ENCODE assay signal across 7 mouse cellular contexts in the genomic region with DNA sequence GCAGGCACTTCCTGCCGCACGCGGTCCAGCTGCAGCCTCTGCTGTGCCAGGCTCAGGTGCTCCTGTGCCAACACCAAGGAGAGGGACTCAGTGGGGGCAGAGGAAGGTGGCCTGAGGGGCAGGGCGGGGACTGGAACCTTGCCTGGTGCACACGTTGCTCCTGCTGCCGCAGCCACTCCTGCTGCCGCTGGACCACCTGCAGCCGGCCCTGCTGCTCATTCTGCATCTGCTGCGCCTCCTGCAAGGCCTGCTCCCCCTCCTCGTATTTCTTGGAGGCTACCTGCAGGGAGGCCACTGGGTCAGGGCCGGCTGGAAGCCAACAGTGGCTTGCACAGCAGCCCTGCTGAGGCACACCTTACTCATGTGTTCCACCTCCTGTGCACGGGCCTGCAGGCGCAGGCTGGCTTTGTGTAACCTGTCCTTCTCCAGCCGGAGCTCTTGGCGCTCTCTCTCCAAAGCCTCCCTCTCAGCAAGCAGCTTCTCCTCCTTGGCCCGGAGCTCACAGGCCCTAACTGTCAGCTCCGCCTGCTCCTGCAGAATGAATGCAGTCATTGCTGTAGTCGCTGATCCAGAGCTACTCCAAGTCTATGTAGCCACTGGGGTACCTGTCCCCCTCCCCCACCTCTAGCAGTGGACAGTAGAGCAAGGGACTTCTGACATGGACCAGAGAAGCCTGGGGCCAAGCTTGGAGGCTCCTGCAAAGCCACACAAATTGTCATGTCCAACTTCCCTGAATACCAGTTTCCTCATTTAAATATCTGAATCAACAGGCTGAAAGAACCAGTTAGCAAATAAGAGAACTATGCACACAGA. TPM values are rescaled to one million over a fixed set of nuclear protein-coding genes. Genes with fewer than 3 reads are reported as not detected.
DNase-seq lines count a peak whose midpoint lies in the region; ATAC-seq and TF ChIP-seq lines count a peak whose summit lies in the region.

No protein-coding gene starts in this region.

- DNase-seq in liver, adult 2 months (ENCODE audit: extremely low read depth, low read depth, low spot score), result no peak
- DNase-seq in liver, result no peak
- peak; percentile 75 to 78 for DNase-seq in cerebellum, adult 2 months
- DNase-seq in hindbrain, postnatal 0 days (ENCODE audit: low spot score), result peak; percentile 29
- DNase-seq in urinary bladder, postnatal 25 days (ENCODE audit: low spot score), result no peak
- DNase-seq in gastrocnemius, postnatal 25 days, result no peak

- 0 out of 2 replicates have a peak overlapping the region, but pooled peaks have one; percentile 12 for H3K27ac ChIP-seq in liver, adult 2 months (replicated peaks; ENCODE audit: insufficient read depth, low read depth, low read length)
- H3K27ac ChIP-seq in cerebellum, adult 2 months (ENCODE audit: insufficient read depth, low read length), result peak overlapping the region; percentile 79
- peak overlapping the region; percentile 79 for H3K27ac ChIP-seq in hindbrain, postnatal 0 days
- peak overlapping the region; percentile 45 for H3K27ac ChIP-seq in macrophage

- H3K4me1 ChIP-seq in liver, adult 2 months (ENCODE audit: control insufficient read depth, insufficient read depth, low read length), result no peaks in the 10 kb centered on the region
- peaks cover 46% of the 10 kb centered on the region for H3K4me1 ChIP-seq in cerebellum, adult 2 months (ENCODE audit: control insufficient read depth, insufficient read depth, low read length)
- H3K4me1 ChIP-seq in hindbrain, postnatal 0 days (ENCODE audit: insufficient read depth, low read length), result peaks cover 11% of the 10 kb centered on the region

- TF ChIP-seq CTCF in liver, adult 2 months (IDR thresholded peaks at IDR 0.05; ENCODE audit: low read depth, low read length), result no peak
- TF ChIP-seq CTCF in cerebellum, adult 2 months (IDR thresholded peaks at IDR 0.05; ENCODE audit: borderline replicate concordance, insufficient read depth, low read depth, low read length), result no peak
- no peak for TF ChIP-seq CTCF in hindbrain, postnatal 0 days (IDR thresholded peaks at IDR 0.05; ENCODE audit: low read depth)

- peaks cover 21% of the 10 kb centered on the region; the same call in 1 of the 2 replicates for H3K36me3 ChIP-seq in liver, adult 2 months (ENCODE audit: control insufficient read depth, insufficient read depth, low read length)
- H3K36me3 ChIP-seq in hindbrain, postnatal 0 days (ENCODE audit: insufficient read depth, low read length), result peaks cover 31% of the 10 kb centered on the region; the same call in 1 of the 2 replicates
- peaks cover 14% of the 10 kb centered on the region; the same call in 1 of the 2 replicates for H3K36me3 ChIP-seq in macrophage (ENCODE audit: inconsistent target)

- no peak overlapping the region for H3K4me3 ChIP-seq in liver, adult 2 months (ENCODE audit: insufficient read depth, low read depth, low read length)
- no peak overlapping the region for H3K4me3 ChIP-seq in cerebellum, adult 2 months (replicated peaks; ENCODE audit: insufficient read depth, low read depth, low read length)
- no peak overlapping the region for H3K4me3 ChIP-seq in hindbrain, postnatal 0 days (ENCODE audit: low read length)
- H3K4me3 ChIP-seq in macrophage (ENCODE audit: inconsistent target), result no peak overlapping the region

- WGBS in liver, adult 2 months, result 93% methylated on average over 18 of the region's 18 CpGs
- WGBS in cerebellum, adult 2 months, result 10% methylated on average over 18 of the region's 18 CpGs
- WGBS in hindbrain, postnatal 0 days, result 44% methylated on average over 18 of the region's 18 CpGs
- WGBS in macrophage (ENCODE audit: missing documents), result 93% methylated on average over 15 of the region's 18 CpGs

- no peaks in the 10 kb centered on the region for H3K9me3 ChIP-seq in hindbrain, postnatal 0 days (ENCODE audit: low read length)

- 0 out of 2 replicates have a peak overlapping the region, but pooled peaks have one; percentile 3 for H3K4me2 ChIP-seq in hindbrain, postnatal 0 days (ENCODE audit: low read depth, low read length)

- ATAC-seq in hindbrain, postnatal 0 days, result peak; percentile 33

- no peak for TF ChIP-seq POLR2A in liver, adult 2 months (IDR thresholded peaks at IDR 0.05; ENCODE audit: extremely low read depth, insufficient read depth, low read length)
- no peak for TF ChIP-seq POLR2A in cerebellum, adult 2 months (IDR thresholded peaks at IDR 0.05; ENCODE audit: borderline replicate concordance, insufficient read depth, low read length)

- H3K27me3 ChIP-seq in liver, adult 2 months (ENCODE audit: control insufficient read depth, insufficient read depth, low read length), result no peaks in the 10 kb centered on the region
- no peaks in the 10 kb centered on the region for H3K27me3 ChIP-seq in cerebellum, adult 2 months (ENCODE audit: control insufficient read depth, insufficient read depth, low read length)
- no peaks in the 10 kb centered on the region for H3K27me3 ChIP-seq in hindbrain, postnatal 0 days (ENCODE audit: insufficient read depth, low read length)

- no peak overlapping the region for H3K9ac ChIP-seq in liver, adult 2 months (ENCODE audit: low read depth, low read length)
- 0 out of 2 replicates have a peak overlapping the region, but pooled peaks have one; percentile 9 for H3K9ac ChIP-seq in hindbrain, postnatal 0 days (replicated peaks; ENCODE audit: low read length)

- no peaks in the 10 kb centered on the region for H3K79me2 ChIP-seq in liver, adult 2 months (ENCODE audit: control insufficient read depth, insufficient read depth, low read length)
- no peaks in the 10 kb centered on the region for H3K79me2 ChIP-seq in macrophage (ENCODE audit: inconsistent target)

RNA-seq across cellular contexts. Expression of gene Mrpl38, which starts 7.0 kb away (rescaled TPM):
- total RNA-seq in liver, adult 2 months (2014; rRNA removed), result 26.4 and 40.2 TPM in 2 replicates
- 63.7 and 77.7 TPM in 2 replicates for polyA plus RNA-seq in liver, adult 2 months (2012; rRNA removed)
- 61.9 and 66.2 TPM in 2 replicates for polyA plus RNA-seq in cerebellum, adult 2 months (2012; rRNA removed)
- total RNA-seq in hindbrain, postnatal 0 days (2014; rRNA removed), result 83.9 and 94.0 TPM in 2 replicates
- polyA plus RNA-seq in hindbrain, postnatal 0 days (2015; fragmentation: Nextera tagmentation; extraction: Ambion mirVana), result 71.9 and 73.3 TPM in 2 replicates
- total RNA-seq in macrophage (2018; cell fraction: chromatin; rRNA removed), result 10 to 100 TPM in 25 of 26 experiments, 1 to 10 TPM in 1; 9.0 to 74.1 (median 28.7) TPM
- 10 to 100 TPM; 12.5 to 23.6 (median 18.4) TPM for total RNA-seq in macrophage (2018; cell fraction: cytosol; rRNA removed)
- total RNA-seq in macrophage (2018; cell fraction: nucleus; rRNA removed), result 10 to 100 TPM; 11.5 to 41.9 (median 19.3) TPM
- 13.6 to 25.3 TPM (median 20.3 TPM) in 3 replicates for polyA plus RNA-seq in macrophage (2018)
- 10 to 100 TPM; 48.7 to 50.8 TPM for total RNA-seq in gastrocnemius, postnatal 25 days (2021)

RNA-seq across cellular contexts. Expression of gene Trim65, which starts 14.8 kb away (rescaled TPM):
- total RNA-seq in liver, adult 2 months (2014; rRNA removed), result 3.9 and 5.8 TPM in 2 replicates
- 7.7 and 8.3 TPM in 2 replicates for polyA plus RNA-seq in liver, adult 2 months (2012; rRNA removed)
- polyA plus RNA-seq in cerebellum, adult 2 months (2012; rRNA removed), result 7.9 and 9.3 TPM in 2 replicates
- 8.2 and 9.6 TPM in 2 replicates for total RNA-seq in hindbrain, postnatal 0 days (2014; rRNA removed)
- 2.4 TPM in 2 replicates for polyA plus RNA-seq in hindbrain, postnatal 0 days (2015; fragmentation: Nextera tagmentation; extraction: Ambion mirVana)
- total RNA-seq in macrophage (2018; cell fraction: chromatin; rRNA removed), result 10 to 100 TPM in 16 of 26 experiments, 1 to 10 TPM in 10; 1.2 to 43.9 (median 15.0) TPM
- total RNA-seq in macrophage (2018; cell fraction: cytosol; rRNA removed), result 10 to 100 TPM in 19 of 26 experiments, 1 to 10 TPM in 7; 3.0 to 20.3 (median 14.2) TPM
- 10 to 100 TPM in 14 of 26 experiments, 1 to 10 TPM in 12; 1.5 to 45.2 (median 10.3) TPM for total RNA-seq in macrophage (2018; cell fraction: nucleus; rRNA removed)
- 12.2 to 14.3 TPM (median 12.8 TPM) in 3 replicates for polyA plus RNA-seq in macrophage (2018)
- total RNA-seq in gastrocnemius, postnatal 25 days (2021), result 1 to 10 TPM; 5.1 to 5.4 TPM

RNA-seq across cellular contexts. Expression of gene Trim47, which starts 18.7 kb away (rescaled TPM):
- total RNA-seq in liver, adult 2 months (2014; rRNA removed), result 2.9 and 6.6 TPM in 2 replicates
- polyA plus RNA-seq in liver, adult 2 months (2012; rRNA removed), result 4.2 and 4.6 TPM in 2 replicates
- 4.1 TPM in 2 replicates for polyA plus RNA-seq in cerebellum, adult 2 months (2012; rRNA removed)
- 14.2 and 17.0 TPM in 2 replicates for total RNA-seq in hindbrain, postnatal 0 days (2014; rRNA removed)
- polyA plus RNA-seq in hindbrain, postnatal 0 days (2015; fragmentation: Nextera tagmentation; extraction: Ambion mirVana), result 9.5 and 10.1 TPM in 2 replicates
- 10 to 100 TPM in 11 of 26 experiments, 1 to 10 TPM in 15; 1.1 to 35.8 (median 9.0) TPM for total RNA-seq in macrophage (2018; cell fraction: chromatin; rRNA removed)
- total RNA-seq in macrophage (2018; cell fraction: cytosol; rRNA removed), result 10 to 100 TPM in 13 of 26 experiments, 1 to 10 TPM in 13; 3.1 to 35.0 (median 9.6) TPM
- total RNA-seq in macrophage (2018; cell fraction: nucleus; rRNA removed), result 10 to 100 TPM in 10 of 26 experiments, 1 to 10 TPM in 16; 1.6 to 45.0 (median 8.9) TPM
- 9.4 to 36.9 TPM (median 26.2 TPM) in 3 replicates for polyA plus RNA-seq in macrophage (2018)
- 10 to 100 TPM in 1 of 2 experiments, 1 to 10 TPM in 1; 7.9 to 14.5 TPM for total RNA-seq in gastrocnemius, postnatal 25 days (2021)

RNA-seq across cellular contexts. Expression of gene Fbf1, which starts 22.3 kb away (rescaled TPM):
- total RNA-seq in liver, adult 2 months (2014; rRNA removed), result 5.6 and 9.0 TPM in 2 replicates
- 3.6 and 4.5 TPM in 2 replicates for polyA plus RNA-seq in liver, adult 2 months (2012; rRNA removed)
- 81.1 and 83.0 TPM in 2 replicates for polyA plus RNA-seq in cerebellum, adult 2 months (2012; rRNA removed)
- 68.1 and 73.5 TPM in 2 replicates for total RNA-seq in hindbrain, postnatal 0 days (2014; rRNA removed)
- polyA plus RNA-seq in hindbrain, postnatal 0 days (2015; fragmentation: Nextera tagmentation; extraction: Ambion mirVana), result 33.8 and 35.3 TPM in 2 replicates
- total RNA-seq in macrophage (2018; cell fraction: chromatin; rRNA removed), result 100 to 1,000 TPM in 2 of 26 experiments, 10 to 100 TPM in 24; 19.5 to 111 (median 65.2) TPM
- 10 to 100 TPM in 20 of 26 experiments, 1 to 10 TPM in 6; 5.8 to 21.6 (median 11.8) TPM for total RNA-seq in macrophage (2018; cell fraction: cytosol; rRNA removed)
- 10 to 100 TPM; 14.8 to 73.7 (median 33.2) TPM for total RNA-seq in macrophage (2018; cell fraction: nucleus; rRNA removed)
- 13.2 to 15.0 TPM (median 14.6 TPM) in 3 replicates for polyA plus RNA-seq in macrophage (2018)
- total RNA-seq in gastrocnemius, postnatal 25 days (2021), result 10 to 100 TPM in 1 of 2 experiments, 1 to 10 TPM in 1; 8.8 to 11.4 TPM

RNA-seq across cellular contexts. Expression of gene Ten1, which starts 53.0 kb away (rescaled TPM):
- 3.0 and 5.3 TPM in 2 replicates for total RNA-seq in liver, adult 2 months (2014; rRNA removed)
- 2.3 and 3.0 TPM in 2 replicates for polyA plus RNA-seq in liver, adult 2 months (2012; rRNA removed)
- 55.2 and 56.8 TPM in 2 replicates for polyA plus RNA-seq in cerebellum, adult 2 months (2012; rRNA removed)
- total RNA-seq in hindbrain, postnatal 0 days (2014; rRNA removed), result 66.6 and 74.8 TPM in 2 replicates
- 101 and 110 TPM in 2 replicates for polyA plus RNA-seq in hindbrain, postnatal 0 days (2015; fragmentation: Nextera tagmentation; extraction: Ambion mirVana)
- total RNA-seq in macrophage (2018; cell fraction: chromatin; rRNA removed), result 10 to 100 TPM in 20 of 26 experiments, 1 to 10 TPM in 6; 6.3 to 33.7 (median 13.2) TPM
- total RNA-seq in macrophage (2018; cell fraction: cytosol; rRNA removed), result 10 to 100 TPM; 38.0 to 74.1 (median 59.3) TPM
- 10 to 100 TPM in 23 of 26 experiments, 1 to 10 TPM in 3; 6.3 to 29.9 (median 20.8) TPM for total RNA-seq in macrophage (2018; cell fraction: nucleus; rRNA removed)
- 35.1 to 61.5 TPM (median 55.2 TPM) in 3 replicates for polyA plus RNA-seq in macrophage (2018)
- total RNA-seq in gastrocnemius, postnatal 25 days (2021), result 10 to 100 TPM; 19.9 to 22.5 TPM

Comparison
In these comparisons a context has a peak if more than half of its experiments do, and no peak if none do; other contexts are left out.
1. DNase-seq: peak in cerebellum, adult 2 months (2 of 2) and hindbrain, postnatal 0 days (single experiment); none in liver, adult 2 months (single experiment), liver (single experiment), urinary bladder, postnatal 25 days (single experiment) and gastrocnemius, postnatal 25 days (single experiment).
2. H3K27ac ChIP-seq: peak in every context shown above with its lines; median percentile 79 in cerebellum, adult 2 months; 79 in hindbrain, postnatal 0 days; 45 in macrophage; 12 in liver, adult 2 months.